Mouse (Mus musculus): ENCODE results near the gene Aff4. TPM values are rescaled to one million over a fixed set of nuclear protein-coding genes. Genes with fewer than 3 reads are reported as not detected.

Gene Aff4
- polyA plus RNA-seq, 1 experiment = 38.6 TPM

DNA sequence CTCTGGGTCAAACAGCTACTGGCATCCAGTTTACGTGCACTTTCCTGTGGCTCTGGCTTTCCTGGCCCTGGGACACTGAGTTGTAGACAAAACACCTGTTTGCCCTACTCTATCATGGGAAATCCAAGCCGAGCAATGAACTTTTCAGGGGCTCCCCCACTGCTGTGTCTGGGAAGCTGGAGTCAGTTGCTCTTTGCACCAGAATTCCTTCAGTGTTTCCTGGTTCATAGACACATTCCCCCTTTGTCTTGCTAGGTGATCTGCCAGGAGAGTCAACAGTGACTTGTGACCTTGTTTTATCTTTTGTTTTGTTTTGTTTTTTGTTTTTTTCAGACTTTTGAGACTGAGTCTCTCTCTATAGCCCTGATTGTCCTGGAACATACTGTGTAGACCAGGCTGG, 100.7 kb downstream of the Aff4 start:
- TF ChIP-seq CTCF (IDR thresholded peaks at IDR 0.05; ENCODE audit: extremely low read depth, insufficient read depth, low read length) (no peak), POLR2A (IDR thresholded peaks at IDR 0.05; ENCODE audit: extremely low read depth, insufficient read depth, low read length) (no peak)
- Histone ChIP-seq H3K4me1 (ENCODE audit: control insufficient read depth, insufficient read depth, low read length) (no peaks in the 10 kb centered on the region), H3K4me3 (ENCODE audit: insufficient read depth, low read length) (no peak overlapping the region), H3K27ac (ENCODE audit: insufficient read depth, low read length) (no peak overlapping the region)

DNA sequence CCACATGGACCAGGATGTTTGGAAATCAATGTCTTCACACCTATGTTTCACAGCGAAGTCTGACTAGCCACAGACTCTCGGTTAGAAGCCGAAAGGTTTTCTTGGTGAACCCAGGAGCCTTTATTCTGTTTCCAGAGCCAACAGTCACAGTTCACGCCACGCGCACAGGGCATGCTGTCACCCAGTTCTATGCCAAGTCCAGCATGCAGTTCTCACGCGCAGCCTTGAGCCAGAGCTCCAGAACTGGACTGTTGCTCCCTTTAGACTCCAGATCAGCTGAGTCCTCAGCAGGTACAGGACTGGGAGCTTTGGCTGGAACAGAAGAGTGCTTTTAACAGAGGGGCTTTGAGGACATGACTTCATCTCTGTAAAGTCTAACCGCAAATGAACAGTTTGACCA, 101.8 kb downstream of the Aff4 start:
- no peak for TF ChIP-seq CTCF (IDR thresholded peaks at IDR 0.05; ENCODE audit: extremely low read depth, insufficient read depth, low read length)
- TF ChIP-seq POLR2A (IDR thresholded peaks at IDR 0.05; ENCODE audit: extremely low read depth, insufficient read depth, low read length) = no peak
- no peak overlapping the region for H3K4me3 ChIP-seq (ENCODE audit: insufficient read depth, low read length)

DNA sequence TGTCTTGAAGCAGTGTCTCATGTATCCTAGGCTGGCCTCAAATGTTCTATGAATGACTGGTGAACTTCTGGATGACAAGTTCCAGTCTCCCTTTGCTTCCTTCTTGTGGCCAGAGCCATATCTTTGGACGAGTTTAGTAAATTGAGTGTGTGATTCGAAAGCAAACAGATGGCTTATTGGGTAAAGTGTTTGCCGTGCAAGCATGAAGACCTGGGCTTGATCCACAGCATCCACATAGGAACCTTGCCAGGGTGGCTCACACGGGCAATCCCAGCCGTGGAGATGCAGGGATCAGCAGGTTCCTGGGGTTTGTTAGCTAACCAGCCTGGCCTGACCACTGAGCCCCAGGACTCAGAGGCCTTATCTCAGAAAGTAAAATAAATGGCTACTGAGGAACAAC, 102.4 kb downstream of the Aff4 start:
- H3K4me1 ChIP-seq (ENCODE audit: control insufficient read depth, insufficient read depth, low read length) = no peaks in the 10 kb centered on the region
- no peak overlapping the region for H3K27ac ChIP-seq (ENCODE audit: insufficient read depth, low read length)
- TF ChIP-seq POLR2A (IDR thresholded peaks at IDR 0.05; ENCODE audit: extremely low read depth, insufficient read depth, low read length) (no peak), CTCF (IDR thresholded peaks at IDR 0.05; ENCODE audit: extremely low read depth, insufficient read depth, low read length) (no peak)
- H3K4me3 ChIP-seq (ENCODE audit: insufficient read depth, low read length) = no peak overlapping the region

More for the DNA sequence above, 101.8 kb downstream of the Aff4 start:
- H3K27ac ChIP-seq (ENCODE audit: insufficient read depth, low read length) = no peak overlapping the region
- H3K4me1 ChIP-seq (ENCODE audit: control insufficient read depth, insufficient read depth, low read length) = no peaks in the 10 kb centered on the region

DNA sequence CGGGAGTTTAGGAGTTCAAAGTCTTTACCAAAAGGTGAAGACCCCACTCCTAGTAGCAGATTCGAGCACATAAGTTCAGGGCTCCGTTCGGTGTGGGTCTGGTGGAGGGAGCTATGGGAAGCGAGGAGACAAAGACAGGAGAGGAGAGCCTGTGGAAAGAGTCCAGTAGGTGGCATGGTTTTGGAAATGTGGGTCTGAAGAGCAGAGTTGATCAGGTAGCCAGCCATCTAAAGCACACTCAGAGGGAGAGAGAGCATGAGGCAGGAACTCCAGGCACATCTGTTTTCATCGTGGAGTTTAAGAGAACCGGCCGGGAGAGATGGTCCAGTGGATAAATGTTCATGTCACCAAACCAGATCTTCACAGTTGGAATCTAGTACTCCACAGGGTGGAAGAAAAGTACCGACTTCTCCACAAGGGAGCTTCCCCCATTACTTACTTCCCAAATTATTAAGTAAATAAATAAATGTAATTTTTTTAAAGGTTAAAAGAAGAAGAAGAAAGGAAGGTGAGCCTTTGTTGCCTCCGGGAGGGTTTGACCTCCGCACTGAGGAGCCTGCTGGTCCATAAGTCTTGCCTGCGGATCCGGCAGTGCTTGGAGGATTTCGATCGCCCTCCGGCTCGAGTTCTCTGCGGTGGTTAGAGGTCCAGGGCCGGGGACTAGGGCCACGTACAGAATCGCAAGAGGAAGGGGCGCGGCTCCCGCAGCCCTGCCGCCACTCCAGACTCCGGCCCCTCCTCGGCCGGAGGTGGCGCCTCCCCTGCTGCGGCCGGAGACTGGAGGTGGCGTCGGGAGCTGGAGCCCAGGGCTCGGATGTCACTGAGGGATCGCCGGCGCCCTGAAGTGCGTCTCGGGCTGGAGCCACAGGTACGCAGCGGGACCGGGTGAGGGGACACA, 106.1 kb downstream of the Aff4 start, which contains the start of the genes Gm10447 and Shroom1:
TSS of gene Gm10447 (minus strand) at position 637 of the 898 bp plus-strand sequence.
TSS of gene Shroom1 (plus strand) at position 732 of the 898 bp plus-strand sequence.
- peak within 1 kb of the TSS; percentile 73 for H3K27ac ChIP-seq (ENCODE audit: insufficient read depth, low read length)

DNA sequence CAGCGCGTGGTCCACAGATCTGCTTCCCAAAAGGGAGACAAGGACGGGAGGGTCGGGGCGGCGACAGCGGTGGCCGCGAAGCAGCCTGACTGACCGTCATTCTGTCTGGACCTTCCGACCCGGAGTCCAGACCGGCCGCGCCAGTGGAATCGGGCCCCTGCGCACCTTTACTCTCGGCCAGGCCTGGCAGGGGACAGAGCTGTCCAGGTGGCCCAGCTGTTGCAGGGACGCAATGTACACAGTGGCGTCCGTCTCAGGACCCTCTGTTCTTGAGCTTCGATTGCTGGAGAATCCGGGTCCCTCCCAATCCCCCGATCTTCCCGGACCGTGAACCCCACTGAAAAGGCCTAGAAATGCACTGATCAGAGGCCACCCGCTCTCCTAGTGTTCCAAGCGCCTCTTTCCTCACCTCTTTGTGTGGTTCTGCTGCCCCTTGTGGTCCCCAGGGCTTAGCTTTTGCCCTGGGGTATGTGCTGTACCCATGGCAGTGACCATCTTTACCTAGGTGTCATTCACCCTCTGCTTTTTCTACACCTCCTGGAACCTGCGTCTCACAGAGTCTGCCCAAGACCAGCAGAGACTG, 106.8 kb downstream of the Aff4 start:
- TF ChIP-seq POLR2A (IDR thresholded peaks at IDR 0.05; ENCODE audit: extremely low read depth, insufficient read depth, low read length) = no peak
- TF ChIP-seq CTCF (IDR thresholded peaks at IDR 0.05; ENCODE audit: extremely low read depth, insufficient read depth, low read length) = no peak
- Histone ChIP-seq H3K4me1 (ENCODE audit: control insufficient read depth, insufficient read depth, low read length) (no peaks in the 10 kb centered on the region), H3K27ac (ENCODE audit: insufficient read depth, low read length) (peak overlapping the region; percentile 73), H3K4me3 (ENCODE audit: insufficient read depth, low read length) (peak overlapping the region; percentile 63)

More for the DNA sequence above, 106.1 kb downstream of the Aff4 start, which contains the start of the genes Gm10447 and Shroom1:
- TF ChIP-seq POLR2A (IDR thresholded peaks at IDR 0.05; ENCODE audit: extremely low read depth, insufficient read depth, low read length) = no peak
- TF ChIP-seq CTCF (IDR thresholded peaks at IDR 0.05; ENCODE audit: extremely low read depth, insufficient read depth, low read length) = peak; percentile 35
- Histone ChIP-seq H3K4me1 (ENCODE audit: control insufficient read depth, insufficient read depth, low read length) (no peaks in the 10 kb centered on the region), H3K4me3 (ENCODE audit: insufficient read depth, low read length) (peak within 1 kb of the TSS; percentile 63)

DNA sequence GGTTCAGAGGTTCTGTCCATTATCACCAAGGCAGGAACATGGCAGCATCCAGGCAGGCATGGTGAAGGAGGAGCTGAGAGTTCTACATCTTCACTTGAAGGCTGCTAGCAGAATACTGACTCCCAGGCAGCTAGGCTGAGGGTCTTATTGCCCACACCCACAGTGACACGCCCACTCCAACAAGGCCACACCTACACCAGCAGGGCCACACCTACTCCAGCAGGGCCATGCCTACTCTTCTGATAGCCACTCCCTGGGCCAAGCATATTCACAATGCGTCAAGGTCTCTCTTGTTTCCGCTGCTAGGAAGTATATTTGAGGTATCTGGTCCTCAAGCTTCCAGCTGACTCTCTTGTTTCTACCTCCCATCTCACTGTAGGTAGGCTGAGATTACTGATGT, 108.4 kb downstream of the Aff4 start:
- Histone ChIP-seq H3K4me3 (ENCODE audit: insufficient read depth, low read length) (no peak overlapping the region), H3K4me1 (ENCODE audit: control insufficient read depth, insufficient read depth, low read length) (no peaks in the 10 kb centered on the region)
- TF ChIP-seq CTCF (IDR thresholded peaks at IDR 0.05; ENCODE audit: extremely low read depth, insufficient read depth, low read length) (no peak), POLR2A (IDR thresholded peaks at IDR 0.05; ENCODE audit: extremely low read depth, insufficient read depth, low read length) (no peak)

DNA sequence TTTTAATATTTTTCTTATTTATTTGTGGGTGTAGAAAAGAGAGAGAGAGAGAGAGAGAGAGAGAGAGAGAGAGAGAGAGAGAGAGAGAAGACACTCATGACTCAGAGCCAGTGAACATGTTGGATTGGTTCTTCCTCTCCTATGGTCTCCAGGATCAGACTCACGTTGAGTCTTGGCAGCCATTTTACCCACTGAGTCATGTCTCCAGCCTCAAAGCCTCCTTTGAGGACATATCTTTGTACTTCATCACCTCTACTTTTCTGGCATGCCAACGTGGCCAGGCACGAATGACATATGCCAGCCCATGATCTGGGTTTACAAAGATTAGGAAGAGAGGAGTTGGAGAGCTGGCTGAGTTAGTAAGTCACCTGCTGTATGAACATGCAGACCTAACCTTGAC, 109.6 kb downstream of the Aff4 start:
- no peak for TF ChIP-seq POLR2A (IDR thresholded peaks at IDR 0.05; ENCODE audit: extremely low read depth, insufficient read depth, low read length)
- no peak for TF ChIP-seq CTCF (IDR thresholded peaks at IDR 0.05; ENCODE audit: extremely low read depth, insufficient read depth, low read length)

More for the DNA sequence above, 108.4 kb downstream of the Aff4 start:
- no peak overlapping the region for H3K27ac ChIP-seq (ENCODE audit: insufficient read depth, low read length)

DNA sequence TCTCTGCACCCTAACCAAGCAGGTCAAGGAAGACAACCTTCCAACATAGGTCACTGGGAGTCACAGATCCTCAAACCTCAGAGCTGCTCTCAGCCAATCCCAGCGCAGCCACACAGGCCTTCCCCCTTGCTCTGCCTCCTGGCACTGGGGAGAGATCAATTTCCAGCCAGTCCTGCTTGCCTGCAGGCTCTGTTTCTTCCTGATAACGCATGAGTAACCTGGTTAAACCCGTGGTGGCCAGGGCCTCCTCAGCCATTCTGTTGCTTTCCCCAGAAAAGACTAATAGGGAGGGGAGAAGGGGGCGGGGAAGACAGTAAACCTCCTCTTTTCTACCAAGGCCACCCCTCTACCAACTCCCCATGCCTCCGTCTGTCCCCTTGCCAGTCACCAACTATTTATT, 111.1 kb downstream of the Aff4 start:
- TF ChIP-seq CTCF (IDR thresholded peaks at IDR 0.05; ENCODE audit: extremely low read depth, insufficient read depth, low read length) = no peak
- Histone ChIP-seq H3K27ac (ENCODE audit: insufficient read depth, low read length) (0 out of 2 replicates have a peak overlapping the region, but pooled peaks have one; percentile 57), H3K4me3 (ENCODE audit: insufficient read depth, low read length) (no peak overlapping the region), H3K4me1 (ENCODE audit: control insufficient read depth, insufficient read depth, low read length) (peaks cover under 1% of the 10 kb centered on the region; the same call in 1 of the 2 replicates)

More for the DNA sequence above, 109.6 kb downstream of the Aff4 start:
- no peaks in the 10 kb centered on the region for H3K4me1 ChIP-seq (ENCODE audit: control insufficient read depth, insufficient read depth, low read length)
- H3K4me3 ChIP-seq (ENCODE audit: insufficient read depth, low read length) = no peak overlapping the region
- no peak overlapping the region for H3K27ac ChIP-seq (ENCODE audit: insufficient read depth, low read length)

DNA sequence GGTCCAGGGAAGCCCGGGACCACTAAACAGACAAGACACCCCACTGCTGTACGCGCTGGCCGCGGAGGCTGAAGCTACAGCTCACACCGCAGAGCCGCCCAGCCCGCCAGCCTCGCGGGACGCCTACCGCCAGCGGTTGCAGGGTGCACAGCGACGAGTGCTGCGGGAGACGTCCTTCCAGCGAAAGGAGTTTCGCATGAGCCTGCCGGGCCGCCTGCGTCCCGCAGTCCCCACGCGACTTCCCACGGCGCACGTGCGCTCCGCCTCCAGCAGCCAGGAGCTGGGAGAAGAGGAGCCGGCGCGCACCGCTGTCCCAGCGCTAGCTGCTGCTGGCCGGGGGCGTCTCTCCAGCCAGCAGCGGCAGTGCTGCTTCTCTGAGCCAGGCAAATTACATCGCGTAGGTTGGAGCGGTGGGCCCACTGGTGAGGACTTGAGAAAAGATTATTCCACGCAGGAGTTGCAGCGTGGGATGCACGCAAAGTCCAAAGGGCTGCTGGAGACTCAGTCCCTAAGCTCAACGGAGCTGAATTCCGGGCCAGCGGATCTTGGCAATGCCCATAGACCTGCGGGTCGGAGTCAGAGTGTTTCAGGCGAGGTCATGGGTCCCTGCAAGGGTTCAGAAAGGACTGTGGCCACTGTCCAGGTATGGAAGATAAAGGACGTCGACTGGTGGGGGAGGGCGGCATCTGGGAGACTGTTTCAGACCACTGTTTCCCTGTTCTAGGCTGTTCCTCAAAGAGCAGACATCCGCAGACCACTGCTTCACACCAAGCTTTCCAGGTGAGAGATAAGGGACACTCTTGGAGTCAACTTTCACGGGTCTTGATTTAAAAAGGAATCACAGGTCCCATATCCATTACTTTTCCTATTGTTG, 113.2 kb downstream of the Aff4 start:
- TF ChIP-seq POLR2A (IDR thresholded peaks at IDR 0.05; ENCODE audit: extremely low read depth, insufficient read depth, low read length) (no peak), CTCF (IDR thresholded peaks at IDR 0.05; ENCODE audit: extremely low read depth, insufficient read depth, low read length) (no peak)
- peak overlapping the region; percentile 30 for H3K4me3 ChIP-seq (ENCODE audit: insufficient read depth, low read length)
- H3K4me1 ChIP-seq (ENCODE audit: control insufficient read depth, insufficient read depth, low read length) = peaks cover 3% of the 10 kb centered on the region; the same call in 1 of the 2 replicates
- no peak overlapping the region for H3K27ac ChIP-seq (ENCODE audit: insufficient read depth, low read length)
